Mouse (Mus musculus) limb, embryonic 14.5 days (tissue): ENCODE data around the gene Ak8. TPM values are rescaled to one million over a fixed set of nuclear protein-coding genes. Genes with fewer than 3 reads are reported as not detected.
A peak's percentile ranks its signal among the peaks of the same experiment; 100 is the strongest.

ENCODE experiments used
- ATAC-seq: fragments of 200-750 bp; cut with Nextera tagmentation; 2 replicates; pipeline ENCODE4 v1.8.0; 2017; ENCODE audit warnings: low read depth, moderate number of reproducible peaks, moderate TSS enrichment; ENCODE audit not compliant: low FRiP score
- DNase-seq: peaks from one replicate; pipeline ENCODE4 v3.0.0-alpha.2; 2015; ENCODE audit warnings: low spot score
- H3K27ac ChIP-seq: fragments of 300-500 bp; sonication (generic); replicated peaks from 2 replicates; pipeline ENCODE4 v1.5.1; 2014; ENCODE audit warnings: low read depth, mild to moderate bottlenecking, low read length, moderate library complexity, mixed read lengths
- H3K27me3 ChIP-seq: fragments of 300-500 bp; sonication (generic); 2 replicates; pipeline ENCODE4 v1.6.1; 2014; ENCODE audit warnings: low read length, mixed read lengths; ENCODE audit not compliant: control insufficient read depth, insufficient read depth
- H3K36me3 ChIP-seq: fragments of 300-500 bp; sonication (generic); 2 replicates; pipeline ENCODE4 v1.6.1; 2014; ENCODE audit warnings: mild to moderate bottlenecking, low read length, moderate library complexity, mixed read lengths; ENCODE audit not compliant: control insufficient read depth, insufficient read depth
- H3K4me1 ChIP-seq: fragments of 300-500 bp; sonication (generic); 2 replicates; pipeline ENCODE4 v1.6.1; 2014; ENCODE audit warnings: antibody characterized with exemption, low read length, mixed read lengths; ENCODE audit not compliant: control insufficient read depth, insufficient read depth
- H3K4me2 ChIP-seq: fragments of 300-500 bp; sonication (generic); replicated peaks from 2 replicates; pipeline ENCODE4 v1.6.1; 2014; ENCODE audit warnings: low read depth, mild to moderate bottlenecking, low read length, moderate library complexity; ENCODE audit not compliant: severe bottlenecking
- H3K4me3 ChIP-seq: fragments of 300-500 bp; sonication (generic); replicated peaks from 2 replicates; pipeline ENCODE4 v1.5.1; 2014; ENCODE audit warnings: low read length
- H3K9ac ChIP-seq: fragments of 300-500 bp; sonication (generic); 2 replicates; pipeline ENCODE4 v1.6.1; 2014; ENCODE audit warnings: mild to moderate bottlenecking, low read depth, low read length, moderate library complexity; ENCODE audit not compliant: severe bottlenecking
- H3K9me3 ChIP-seq: fragments of 300-500 bp; sonication (generic); 2 replicates; pipeline ENCODE4 v1.6.1; 2016; ENCODE audit warnings: low read length; ENCODE audit not compliant: control insufficient read depth
- POLR2A ChIP-seq: fragments of 200-500 bp; IDR thresholded peaks from 2 replicates; pipeline ENCODE4 v1.8.0; 2012; ENCODE audit warnings: inconsistent platforms, mild to moderate bottlenecking, moderate library complexity, borderline replicate concordance; ENCODE audit not compliant: insufficient read depth, insufficient read length; ENCODE audit errors: extremely low read depth
- WGBS: fragments of 180-500 bp; shearing (Covaris S2); extraction: QIAGEN DNeasy Blood & Tissue Kit; methylation state at CpG from one replicate; pipeline ENCODE4 v1.1.7; 2014; 5-methylcytosine and 5-hydroxymethylcytosine counted together
- polyA plus RNA-seq, 2 experiments: library from polyadenylated mRNA; depleted of rRNA in 1 of 2; stranded (reverse) in 1 of 2; unstranded in 1 of 2; fragments of >200 nt; fragmentation: Nextera tagmentation in 1 of 2; extraction: Ambion mirVana in 1 of 2; gene quantifications; 2 replicates each; pipeline versions ENCODE4 v1.2.1 to v1.2.3; 2012 to 2014

Ak8 gene
- polyA plus RNA-seq, 2 experiments, result 0.49 to 0.58 TPM

DNA sequence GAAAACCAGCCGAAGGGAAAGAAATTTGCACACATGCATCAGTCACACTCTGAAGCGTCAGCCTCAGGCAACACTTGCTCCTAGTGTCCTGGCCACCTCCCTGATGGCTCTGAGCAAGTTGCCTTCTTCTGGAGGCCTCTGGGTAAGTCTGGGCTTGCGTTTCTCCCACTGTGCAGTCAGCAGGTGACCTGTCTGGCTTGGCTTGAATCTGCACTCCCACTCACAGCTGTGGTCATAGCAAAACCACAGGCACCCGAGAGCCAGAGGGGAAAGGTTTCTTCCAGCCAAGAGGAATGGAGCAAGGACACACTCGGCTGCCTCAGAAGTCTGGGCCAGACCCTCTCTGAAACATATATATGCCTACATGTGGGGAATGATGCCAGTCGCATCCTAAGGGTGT lies 108.9 kb downstream of the Ak8 start:
- no peak overlapping the region for H3K9ac ChIP-seq
- no peaks in the 10 kb centered on the region for H3K27me3 ChIP-seq
- WGBS, result 73% methylated on average over 6 of the region's 6 CpGs

DNA sequence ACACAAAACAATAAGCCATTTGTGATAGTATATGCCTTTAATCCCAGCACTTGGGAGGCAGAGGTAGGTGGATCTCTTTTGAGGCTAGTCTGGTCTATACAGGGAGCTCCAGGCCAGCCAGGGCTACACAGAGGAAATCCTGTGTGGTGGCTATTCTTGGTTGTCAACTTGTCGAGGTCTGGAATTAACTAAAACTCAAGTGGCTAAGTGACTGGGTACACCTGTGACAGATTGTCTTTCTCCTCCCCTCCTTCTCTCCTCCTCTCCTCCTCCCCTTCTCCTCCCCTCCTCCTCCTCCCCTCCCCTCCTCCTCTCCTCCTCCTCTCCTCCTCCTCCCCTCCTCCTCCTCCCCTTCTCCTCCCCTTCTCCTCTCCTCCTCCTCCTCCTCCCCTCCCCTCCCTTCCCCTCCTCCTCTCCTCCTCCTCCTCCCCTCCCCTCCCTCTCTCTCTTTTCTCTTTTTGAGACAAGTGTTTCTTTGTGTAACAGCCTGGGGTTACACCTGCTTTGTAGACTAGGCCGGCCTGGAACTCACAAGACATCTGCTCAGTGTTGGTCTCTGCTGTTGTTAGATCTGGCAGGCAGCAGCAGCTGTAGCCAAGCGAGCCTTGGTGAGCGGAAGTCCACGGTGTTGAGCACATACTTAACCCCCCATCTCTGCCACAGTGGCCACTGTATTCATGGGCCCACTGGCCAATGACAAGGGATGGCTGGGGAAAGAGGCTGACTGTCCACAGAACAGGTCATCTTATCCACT lies 110.5 kb downstream of the Ak8 start:
- no peak overlapping the region for H3K9ac ChIP-seq
- WGBS, result 55% methylated on average over 5 of the region's 5 CpGs
- no peak for DNase-seq
- TF ChIP-seq POLR2A, result no peak
- H3K36me3 ChIP-seq, result no peaks in the 10 kb centered on the region
- no peak for ATAC-seq
- H3K9me3 ChIP-seq, result no peaks in the 10 kb centered on the region
- no peaks in the 10 kb centered on the region for H3K4me1 ChIP-seq
- H3K27ac ChIP-seq, result no peak overlapping the region
- no peak overlapping the region for H3K4me3 ChIP-seq
- H3K4me2 ChIP-seq, result no peak overlapping the region
- H3K27me3 ChIP-seq, result no peaks in the 10 kb centered on the region

More for the DNA sequence above, 108.9 kb downstream of the Ak8 start:
- Histone ChIP-seq H3K4me2 (no peak overlapping the region), H3K4me3 (no peak overlapping the region), H3K36me3 (no peaks in the 10 kb centered on the region), H3K9me3 (no peaks in the 10 kb centered on the region), H3K4me1 (no peaks in the 10 kb centered on the region), H3K27ac (no peak overlapping the region)
- no peak for ATAC-seq
- no peak for TF ChIP-seq POLR2A
- no peak for DNase-seq

- ATAC-seq (no peak), DNase-seq (no peak)
- Histone ChIP-seq H3K9me3 (no peaks in the 10 kb centered on the region), H3K27me3 (no peaks in the 10 kb centered on the region), H3K36me3 (peaks cover 11% of the 10 kb centered on the region), H3K9ac (no peak overlapping the region), H3K4me3 (no peak overlapping the region), H3K27ac (no peak overlapping the region), H3K4me2 (no peak overlapping the region), H3K4me1 (no peaks in the 10 kb centered on the region)
- no peak for TF ChIP-seq POLR2A
- 71% methylated on average over 4 of the region's 4 CpGs for WGBS
Observed at GRCm38 (mm10) chr2:28818866-28819265, 118.9 kb downstream of the Ak8 start.

- DNase-seq (no peak), ATAC-seq (no peak)
- H3K27me3 ChIP-seq, result no peaks in the 10 kb centered on the region
- 35% methylated on average over 4 of the region's 4 CpGs for WGBS
- no peak overlapping the region for H3K4me2 ChIP-seq
- H3K27ac ChIP-seq, result no peak overlapping the region
- no peak overlapping the region for H3K9ac ChIP-seq
- no peaks in the 10 kb centered on the region for H3K9me3 ChIP-seq
- H3K4me3 ChIP-seq, result no peak overlapping the region
- TF ChIP-seq POLR2A, result no peak
- H3K4me1 ChIP-seq, result no peaks in the 10 kb centered on the region
- H3K36me3 ChIP-seq, result peaks cover 96% of the 10 kb centered on the region
Observed at GRCm38 (mm10) chr2:28829265-28829664, 129.3 kb downstream of the Ak8 start.

- Histone ChIP-seq H3K4me1 (peaks cover 23% of the 10 kb centered on the region), H3K4me2 (no peak overlapping the region), H3K4me3 (no peak overlapping the region), H3K9ac (no peak overlapping the region), H3K27ac (no peak overlapping the region), H3K27me3 (no peaks in the 10 kb centered on the region), H3K9me3 (no peaks in the 10 kb centered on the region), H3K36me3 (peaks cover 38% of the 10 kb centered on the region)
- TF ChIP-seq POLR2A, result no peak
- DNase-seq, result peak; percentile 4
- no peak for ATAC-seq
- 71% methylated on average over 3 of the region's 3 CpGs for WGBS
Observed at GRCm38 (mm10) chr2:28836181-28836940, 136.4 kb downstream of the Ak8 start.
